Mouse (Mus musculus) neural tube, embryonic 11.5 days (tissue): ENCODE results near the gene Adam15. TPM values are rescaled to one million over a fixed set of nuclear protein-coding genes. Genes with fewer than 3 reads are reported as not detected.
A peak's percentile ranks its signal among the peaks of the same experiment; 100 is the strongest.

Experiments used
- ATAC-seq: fragments of 200-750 bp; cut with Nextera tagmentation; 2 replicates; pipeline ENCODE4 v1.8.0; 2017; ENCODE audit warnings: moderate number of reproducible peaks, mild to moderate bottlenecking, moderate TSS enrichment, moderate library complexity; ENCODE audit not compliant: insufficient read depth, low FRiP score, low TSS enrichment
- DNase-seq: peaks from one replicate; pipeline ENCODE4 v3.0.0-alpha.2; 2015; ENCODE audit warnings: low spot score
- H3K27ac ChIP-seq: fragments of 300-500 bp; sonication (generic); 2 replicates; pipeline ENCODE4 v1.5.1; 2014; ENCODE audit warnings: low read depth, mild to moderate bottlenecking, low read length
- H3K27me3 ChIP-seq: fragments of 300-500 bp; sonication (generic); 2 replicates; pipeline ENCODE4 v1.6.1; 2014; ENCODE audit warnings: mild to moderate bottlenecking, low read length, mixed read lengths; ENCODE audit not compliant: control insufficient read depth, insufficient read depth
- H3K36me3 ChIP-seq: fragments of 300-500 bp; sonication (generic); 2 replicates; pipeline ENCODE4 v1.6.1; 2014; ENCODE audit warnings: mild to moderate bottlenecking, low read length, moderate library complexity, mixed read lengths; ENCODE audit not compliant: control insufficient read depth, insufficient read depth
- H3K4me1 ChIP-seq: fragments of 300-500 bp; sonication (generic); 2 replicates; pipeline ENCODE4 v1.6.1; 2014; ENCODE audit warnings: low read length, mixed read lengths; ENCODE audit not compliant: control insufficient read depth, insufficient read depth
- H3K4me2 ChIP-seq: fragments of 300-500 bp; sonication (generic); 2 replicates; pipeline ENCODE4 v1.6.1; 2014; ENCODE audit warnings: low read depth, mild to moderate bottlenecking, moderate library complexity
- H3K4me3 ChIP-seq: fragments of 300-500 bp; sonication (generic); 2 replicates; pipeline ENCODE4 v1.5.1; 2014; ENCODE audit warnings: low read depth, low read length
- H3K9ac ChIP-seq: fragments of 300-500 bp; sonication (generic); 2 replicates; pipeline ENCODE4 v1.6.1; 2014; ENCODE audit warnings: mild to moderate bottlenecking, low read length
- H3K9me3 ChIP-seq: fragments of 300-500 bp; sonication (generic); 2 replicates; pipeline ENCODE4 v1.6.1; 2016; ENCODE audit warnings: low read length; ENCODE audit not compliant: control insufficient read depth
- WGBS: fragments of 180-500 bp; shearing (Covaris S2); extraction: QIAGEN DNeasy Blood & Tissue Kit; methylation state at CpG from one replicate; pipeline ENCODE4 v1.1.7; 2014; 5-methylcytosine and 5-hydroxymethylcytosine counted together
- polyA plus RNA-seq: library from polyadenylated mRNA; unstranded; fragments of >200 nt; fragmentation: Nextera tagmentation; extraction: Ambion mirVana; gene quantifications from 2 replicates; pipeline ENCODE4 v1.2.1, GENCODE M21; 2014

Adam15 gene
- polyA plus RNA-seq, 1 experiment from 2014 or later, result 18.3 TPM

- H3K9me3 ChIP-seq, result no peaks in the 10 kb centered on the region
- no peak for DNase-seq
- H3K4me3 ChIP-seq, result no peak overlapping the region
- H3K27ac ChIP-seq, result no peak overlapping the region
- H3K27me3 ChIP-seq, result peaks cover 12% of the 10 kb centered on the region
- no peaks in the 10 kb centered on the region for H3K36me3 ChIP-seq
- no peak overlapping the region for H3K4me2 ChIP-seq
- 92% methylated on average over 8 of the region's 8 CpGs for WGBS
- peaks cover 18% of the 10 kb centered on the region for H3K4me1 ChIP-seq
- no peak overlapping the region for H3K9ac ChIP-seq
- ATAC-seq, result no peak
Measured at GRCm38 (mm10) chr3:89325882-89326281, 23.9 kb downstream of the Adam15 start.

- peaks cover 43% of the 10 kb centered on the region for H3K27me3 ChIP-seq
- peak; percentile 8; the same call in 1 of the 2 replicates for ATAC-seq
- H3K4me1 ChIP-seq, result peaks cover 36% of the 10 kb centered on the region
Measured at GRCm38 (mm10) chr3:89322514-89323165, 27.2 kb downstream of the Adam15 start, which contains the start of gene Efna3. TSS of gene Efna3 (minus strand) at chr3:89322965.

GRCm38 (mm10) chr3:89322131-89322500, 27.7 kb downstream of the Adam15 start:
- Histone ChIP-seq H3K27me3 (peaks cover 44% of the 10 kb centered on the region), H3K9me3 (no peaks in the 10 kb centered on the region), H3K36me3 (no peaks in the 10 kb centered on the region), H3K4me3 (peak overlapping the region; percentile 58), H3K4me1 (peaks cover 35% of the 10 kb centered on the region), H3K4me2 (peak overlapping the region; percentile 70), H3K27ac (peak overlapping the region; percentile 96), H3K9ac (peak overlapping the region; percentile 88)
- peak; percentile 48 for DNase-seq
- WGBS, result under 1% methylated on average over 14 of the region's 14 CpGs
- no peak for ATAC-seq

More at GRCm38 (mm10) chr3:89322514-89323165, 27.2 kb downstream of the Adam15 start, which contains the start of gene Efna3:
- under 1% methylated on average over 43 of the region's 53 CpGs for WGBS
- Histone ChIP-seq H3K9me3 (no peaks in the 10 kb centered on the region), H3K4me3 (peak within 1 kb of the TSS; percentile 58), H3K27ac (peak within 1 kb of the TSS; percentile 96), H3K4me2 (peak within 1 kb of the TSS; percentile 70), H3K36me3 (no peaks in the 10 kb centered on the region), H3K9ac (peak within 1 kb of the TSS; percentile 88)
- DNase-seq, result peak; percentile 89

- WGBS, result under 1% methylated on average over 56 of the region's 66 CpGs
- peaks cover 46% of the 10 kb centered on the region for H3K27me3 ChIP-seq
- H3K4me2 ChIP-seq, result peak overlapping the region; percentile 70
Measured at GRCm38 (mm10) chr3:89321183-89322130, 28.3 kb downstream of the Adam15 start.

GRCm38 (mm10) chr3:89320581-89321182, 29.1 kb downstream of the Adam15 start:
- peak overlapping the region; percentile 70 for H3K4me2 ChIP-seq
- H3K9me3 ChIP-seq, result no peaks in the 10 kb centered on the region
- DNase-seq (peak; percentile 87), ATAC-seq (peak; percentile 46)
- H3K4me3 ChIP-seq, result peak overlapping the region; percentile 58
- H3K4me1 ChIP-seq, result peaks cover 44% of the 10 kb centered on the region
- peak overlapping the region; percentile 96 for H3K27ac ChIP-seq
- peak overlapping the region; percentile 88 for H3K9ac ChIP-seq
- H3K36me3 ChIP-seq, result no peaks in the 10 kb centered on the region
- under 1% methylated on average over 34 of the region's 41 CpGs for WGBS
- peaks cover 53% of the 10 kb centered on the region for H3K27me3 ChIP-seq

More at GRCm38 (mm10) chr3:89321183-89322130, 28.3 kb downstream of the Adam15 start:
- peak overlapping the region; percentile 88 for H3K9ac ChIP-seq
- H3K4me3 ChIP-seq, result peak overlapping the region; percentile 58
- peak overlapping the region; percentile 96 for H3K27ac ChIP-seq
- no peaks in the 10 kb centered on the region for H3K36me3 ChIP-seq
- ATAC-seq, result peak; percentile 54
- H3K9me3 ChIP-seq, result no peaks in the 10 kb centered on the region
- H3K4me1 ChIP-seq, result peaks cover 39% of the 10 kb centered on the region
- peak; percentile 62 for DNase-seq

GRCm38 (mm10) chr3:89319591-89320350, 30.0 kb downstream of the Adam15 start:
- Histone ChIP-seq H3K4me3 (peak overlapping the region; percentile 58), H3K27ac (peak overlapping the region; percentile 96; the same call in 1 of the 2 replicates), H3K9ac (no peak overlapping the region), H3K4me1 (peaks cover 48% of the 10 kb centered on the region), H3K4me2 (peak overlapping the region; percentile 70), H3K9me3 (no peaks in the 10 kb centered on the region), H3K27me3 (peaks cover 55% of the 10 kb centered on the region), H3K36me3 (no peaks in the 10 kb centered on the region)
- 4% methylated on average over 58 of the region's 58 CpGs for WGBS
- DNase-seq, result peak; percentile 51
- ATAC-seq, result no peak

- WGBS, result 10% methylated on average over 21 of the region's 21 CpGs
- H3K27ac ChIP-seq, result no peak overlapping the region
- ATAC-seq (no peak), DNase-seq (no peak)
- H3K9me3 ChIP-seq, result no peaks in the 10 kb centered on the region
- peaks cover 55% of the 10 kb centered on the region for H3K27me3 ChIP-seq
- no peaks in the 10 kb centered on the region for H3K36me3 ChIP-seq
- H3K4me2 ChIP-seq, result peak overlapping the region; percentile 70
- peak overlapping the region; percentile 58 for H3K4me3 ChIP-seq
- H3K9ac ChIP-seq, result no peak overlapping the region
- H3K4me1 ChIP-seq, result peaks cover 48% of the 10 kb centered on the region
Measured at GRCm38 (mm10) chr3:89318971-89319590, 30.7 kb downstream of the Adam15 start.
